Mouse (Mus musculus) v-Abl transformed pro-B cells (cell line): ENCODE measurements around the gene St7.

ENCODE experiments used
- in situ Hi-C, 2 experiments: fragments of 400-800 bp; cut with MboI; formaldehyde crosslinking; loops; one replicate each; pipeline ENCODE4 v1.15.1; 2025; ENCODE audit not compliant: unreplicated experiment in 2 of 2

The St7 gene

GRCm38 (mm10) chr6:17705973-17706372, 13.2 kb downstream of the St7 start:
- in situ Hi-C loops: loop anchor here in 1 of 2 experiments (25.0 kb wide), 2 partner anchors 344 to 594 kb away; no protein-coding TSS in a partner anchor

DNA sequence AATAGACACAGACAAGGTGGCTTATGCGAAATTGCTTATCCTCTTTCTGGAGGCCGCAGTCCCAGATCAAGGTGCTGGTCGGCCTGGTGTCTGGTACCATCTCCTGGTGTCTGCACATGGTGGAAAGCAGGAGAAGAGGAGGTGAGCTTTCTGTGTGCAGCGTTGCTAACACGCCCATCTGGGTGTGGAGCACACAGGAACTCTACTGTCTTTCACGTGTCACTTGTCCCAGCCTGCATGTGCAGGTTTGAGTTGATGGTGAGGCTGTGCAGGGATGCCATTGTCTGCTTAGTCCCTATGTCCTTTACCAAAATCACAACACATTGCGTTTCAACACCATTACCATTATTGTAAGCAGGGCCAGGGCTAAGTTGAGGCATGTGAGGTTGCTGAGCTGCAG, 26.2 kb downstream of the St7 start:
- in situ Hi-C loops: loop anchor here in 1 of 2 experiments (25.0 kb wide), 2 partner anchors 357 to 607 kb away; no protein-coding TSS in a partner anchor

DNA sequence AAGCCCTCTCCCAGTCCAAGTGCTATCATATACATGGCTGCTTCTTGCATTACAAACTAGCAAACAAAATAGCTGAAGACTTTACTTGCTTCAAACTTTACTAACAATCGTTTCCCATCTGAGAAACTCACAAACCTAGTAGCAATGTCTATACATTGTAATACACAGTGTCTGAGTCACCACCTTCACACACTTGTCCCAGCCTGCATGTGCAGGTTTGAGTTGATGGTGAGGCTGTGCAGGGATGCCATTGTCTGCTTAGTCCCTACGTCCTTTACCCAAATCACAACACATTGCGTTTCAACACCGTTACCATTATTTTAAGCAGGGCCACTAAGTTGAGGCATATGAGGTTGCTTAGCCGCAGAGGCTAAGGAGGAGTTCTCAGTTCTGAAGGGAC, 26.7 kb downstream of the St7 start:
- in situ Hi-C loops: loop anchor here in 1 of 2 experiments (25.0 kb wide), 2 partner anchors 357 to 607 kb away; no protein-coding TSS in a partner anchor

GRCm38 (mm10) chr6:17720022-17720421, 27.3 kb downstream of the St7 start:
- in situ Hi-C loops: loop anchor here in 1 of 2 experiments (25.0 kb wide), 2 partner anchors 358 to 608 kb away; no protein-coding TSS in a partner anchor

DNA sequence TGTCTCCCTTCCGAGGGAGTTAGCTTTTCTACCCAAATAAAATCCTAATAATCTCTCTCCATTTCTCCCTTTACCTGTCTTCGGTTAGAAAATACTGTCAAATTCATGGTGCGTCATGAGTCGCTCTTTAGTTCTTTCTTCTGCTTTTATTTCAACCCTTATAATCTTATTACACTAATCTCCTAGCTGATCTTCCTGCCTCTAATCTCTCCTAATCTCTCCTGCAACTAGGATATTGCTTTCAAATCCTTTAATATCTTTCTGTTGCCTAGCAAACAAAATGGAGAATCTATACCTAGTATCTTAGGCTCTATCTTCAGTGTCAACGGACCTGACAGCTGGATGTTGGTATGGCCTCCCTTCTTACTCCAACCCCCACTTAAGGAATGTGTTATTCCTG, 29.0 kb downstream of the St7 start:
- in situ Hi-C loops: loop anchor here in 1 of 2 experiments (25.0 kb wide), 2 partner anchors 359 to 609 kb away; no protein-coding TSS in a partner anchor

DNA sequence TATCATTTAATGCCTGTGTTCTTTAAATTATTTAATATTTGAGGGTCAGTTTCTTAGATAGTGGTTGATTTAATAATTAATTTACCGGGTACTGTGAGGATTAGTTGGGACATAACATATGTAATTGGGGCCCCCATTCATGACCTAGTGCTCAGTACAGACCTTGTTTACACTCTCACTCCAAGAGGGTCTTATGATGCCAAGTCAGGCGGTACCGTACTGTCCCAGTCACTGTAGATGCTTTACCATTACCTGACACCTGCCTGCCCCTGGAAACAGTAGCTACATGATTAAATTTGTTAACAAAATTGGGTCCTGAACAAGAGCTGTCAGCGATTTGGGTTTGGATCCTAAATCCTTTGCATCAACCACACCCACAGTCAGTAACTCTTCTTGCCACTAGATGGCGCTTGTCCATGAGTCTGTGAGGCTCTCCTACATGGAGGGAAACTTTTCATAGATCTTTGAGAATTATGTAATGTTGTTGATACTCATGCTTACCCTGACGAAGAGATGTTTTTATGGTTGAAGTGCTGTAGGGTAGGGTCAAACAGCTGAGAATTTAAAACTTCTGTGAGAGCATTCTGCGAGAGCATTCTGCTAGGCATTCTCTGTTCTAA, 33.2 kb downstream of the St7 start:
- in situ Hi-C loops: loop anchor here (5.0 kb wide), 3 partner anchors 49 to 111 kb away; no protein-coding TSS in a partner anchor

DNA sequence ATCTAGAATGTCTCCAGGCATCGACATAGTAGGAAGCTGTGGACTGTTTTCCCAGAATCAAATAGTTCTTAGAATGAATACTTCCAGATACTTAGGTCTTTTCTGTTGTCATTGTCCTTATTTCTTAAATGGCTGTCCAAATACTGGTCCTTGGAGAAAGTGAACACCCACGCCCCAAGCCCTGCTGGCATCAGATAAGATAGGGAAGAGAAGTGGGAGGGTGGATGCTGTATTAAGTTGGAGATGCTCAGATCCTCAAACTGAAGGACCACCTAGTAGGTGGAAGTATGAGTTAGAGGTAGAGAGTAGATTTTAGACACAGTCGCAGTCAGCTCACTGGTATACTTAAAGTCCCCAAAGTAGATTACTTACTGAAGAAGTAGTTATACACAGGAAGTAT, 34.5 kb downstream of the St7 start:
- in situ Hi-C loops: loop anchor here (5.0 kb wide), 3 partner anchors 50 to 110 kb away; no protein-coding TSS in a partner anchor

- in situ Hi-C loops: loop anchor here (5.0 kb wide), 3 partner anchors 51 to 109 kb away; no protein-coding TSS in a partner anchor
Observed at GRCm38 (mm10) chr6:17727891-17728790, 35.4 kb downstream of the St7 start.

GRCm38 (mm10) chr6:17730122-17730521, 37.4 kb downstream of the St7 start:
- in situ Hi-C loops: no loop called here

- in situ Hi-C loops: no loop called here
Observed at GRCm38 (mm10) chr6:17731694-17732093, 39.0 kb downstream of the St7 start.

GRCm38 (mm10) chr6:17733951-17734411, 41.2 kb downstream of the St7 start:
- in situ Hi-C loops: no loop called here

- in situ Hi-C loops: no loop called here
Observed at GRCm38 (mm10) chr6:17737262-17737948, 44.7 kb downstream of the St7 start.

GRCm38 (mm10) chr6:17740128-17740527, 47.4 kb downstream of the St7 start:
- in situ Hi-C loops: no loop called here

DNA sequence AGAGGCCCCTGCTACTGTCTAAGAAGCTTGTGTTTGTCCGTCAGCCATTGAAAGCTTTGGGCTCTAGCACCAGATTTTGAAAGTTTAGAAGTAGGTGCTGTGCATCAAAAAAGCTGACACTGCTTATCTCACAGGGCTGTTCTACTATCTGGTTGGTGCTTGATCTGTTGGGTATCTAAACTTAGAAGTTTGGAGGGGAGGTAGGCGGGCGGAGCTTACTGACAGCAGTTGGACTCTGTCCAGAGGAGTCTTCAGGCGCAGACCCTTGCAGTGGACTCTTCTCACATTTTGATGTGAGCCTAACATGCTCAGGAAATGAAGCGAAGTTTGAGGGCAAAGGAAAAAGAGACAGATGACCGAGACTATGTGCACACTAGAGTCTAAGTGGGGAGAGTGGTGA, 48.9 kb downstream of the St7 start:
- in situ Hi-C loops: no loop called here

DNA sequence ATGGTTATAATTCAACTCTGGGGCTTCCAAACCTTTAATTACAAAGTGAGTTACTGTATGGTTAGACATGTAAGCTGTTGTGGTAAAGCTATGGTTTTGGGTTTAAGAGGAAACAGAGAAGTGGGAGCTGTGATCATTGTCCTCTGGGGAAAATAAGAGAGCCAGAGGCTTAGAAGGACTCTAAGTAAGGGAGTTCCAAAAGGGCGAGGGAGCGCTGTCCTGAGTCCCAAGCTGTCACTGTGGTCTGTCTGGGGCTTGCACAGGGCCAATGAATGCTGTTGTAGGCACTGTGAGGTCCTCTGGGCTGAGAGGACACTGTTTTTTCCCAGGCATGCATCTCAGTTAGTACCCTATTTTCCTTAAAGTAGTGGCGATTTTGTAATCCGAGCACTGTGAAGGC, 49.5 kb downstream of the St7 start:
- in situ Hi-C loops: no loop called here

- in situ Hi-C loops: no loop called here
Observed at GRCm38 (mm10) chr6:17743325-17743724, 50.6 kb downstream of the St7 start.

GRCm38 (mm10) chr6:17747724-17748123, 55.0 kb downstream of the St7 start:
- in situ Hi-C loops: no loop called here

GRCm38 (mm10) chr6:17748866-17749582, 56.3 kb downstream of the St7 start:
- in situ Hi-C loops: no loop called here

DNA sequence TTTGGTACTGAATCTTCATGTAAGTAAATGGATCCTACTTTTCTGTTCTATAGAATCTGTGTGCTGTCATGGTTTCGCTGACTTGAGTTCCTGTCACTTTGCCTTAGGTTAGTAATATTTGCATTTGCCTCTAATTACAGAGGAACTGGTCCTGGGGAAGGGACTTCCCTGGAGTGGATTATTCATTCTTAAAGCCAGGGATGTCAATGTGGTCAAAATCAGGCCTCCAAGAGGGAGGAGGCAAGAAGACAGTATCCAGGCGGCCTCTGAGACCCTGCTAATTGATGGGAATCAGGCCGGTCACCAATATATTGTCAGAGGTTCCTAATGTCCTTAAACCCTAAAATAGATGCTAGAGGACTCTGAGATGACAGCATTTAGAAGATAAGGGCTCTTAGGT, 56.9 kb downstream of the St7 start:
- in situ Hi-C loops: no loop called here
